Mouse (Mus musculus) C2C12 (cell line): ENCODE data around the gene Sarm1. TPM values are rescaled to one million over a fixed set of nuclear protein-coding genes. Genes with fewer than 3 reads are reported as not detected.
A peak's percentile ranks its signal among the peaks of the same experiment; 100 is the strongest.

Experiments
- H3K27me3 ChIP-seq: one replicate; pipeline ENCODE4 v1.6.1; 2011; ENCODE audit not compliant: control insufficient read depth, insufficient read depth, insufficient read length
- H3K36me3 ChIP-seq: one replicate; pipeline ENCODE4 v1.6.1; 2011; ENCODE audit not compliant: control insufficient read depth, insufficient read depth
- H3K4me3 ChIP-seq: one replicate; pipeline ENCODE4 v1.5.1; 2011; ENCODE audit warnings: mild to moderate bottlenecking, control low read depth; ENCODE audit not compliant: poor library complexity, insufficient read depth, severe bottlenecking
- H3K79me2 ChIP-seq: one replicate; pipeline ENCODE4 v1.6.1; 2011; ENCODE audit not compliant: control insufficient read depth, insufficient read depth
- H3K79me3 ChIP-seq: one replicate; pipeline ENCODE4 v1.6.1; 2011; ENCODE audit warnings: low read depth, control low read depth
- H3ac ChIP-seq: one replicate; pipeline ENCODE3; 2011; ENCODE audit warnings: low read depth; ENCODE audit not compliant: control insufficient read depth, insufficient read length
- CEBPB ChIP-seq: IDR thresholded peaks from one replicate; pipeline ENCODE4 v1.6.1; 2011; ENCODE audit warnings: low read depth, mild to moderate bottlenecking, control low read depth, moderate library complexity
- CTCF ChIP-seq: IDR thresholded peaks from one replicate; pipeline ENCODE4 v1.5.1; 2011; ENCODE audit not compliant: control insufficient read depth, insufficient read depth, insufficient read length
- FOSL1 ChIP-seq: IDR thresholded peaks from one replicate; pipeline ENCODE4 v1.8.0; 2011; ENCODE audit warnings: mild to moderate bottlenecking, low read length; ENCODE audit not compliant: poor library complexity, insufficient read depth, severe bottlenecking
- MAX ChIP-seq: IDR thresholded peaks from one replicate; pipeline ENCODE4 v1.6.1; 2011; ENCODE audit warnings: mild to moderate bottlenecking, control low read depth
- MYOD1 ChIP-seq: IDR thresholded peaks from one replicate; pipeline ENCODE4 v1.6.1; 2011; ENCODE audit warnings: low read depth; ENCODE audit not compliant: control insufficient read depth, insufficient read length
- MYOG ChIP-seq: IDR thresholded peaks from one replicate; pipeline ENCODE4 v1.6.1; 2011; ENCODE audit not compliant: control insufficient read depth, insufficient read length; ENCODE audit errors: extremely low read depth
- USF1 ChIP-seq: IDR thresholded peaks from one replicate; pipeline ENCODE4 v1.6.1; 2011; ENCODE audit warnings: low read depth, mild to moderate bottlenecking, control low read depth, moderate library complexity
- polyA plus RNA-seq: library from polyadenylated mRNA; unstranded; fragments of >200 nt; fragmentation: generic; extraction: Trizol; gene quantifications from one replicate; pipeline ENCODE4 v1.2.1, GENCODE M21; 2012; ENCODE audit warnings: missing spikeins

Sarm1 gene
- polyA plus RNA-seq, 1 experiment = 0.19 TPM

- no peak for TF ChIP-seq CTCF
- no peak for TF ChIP-seq MYOG
- TF ChIP-seq MAX = no peak
- no peak for TF ChIP-seq FOSL1
- no peak for TF ChIP-seq USF1
- H3K79me2 ChIP-seq = peaks cover 36% of the 10 kb centered on the region
- peaks cover 17% of the 10 kb centered on the region for H3K79me3 ChIP-seq
- no peaks in the 10 kb centered on the region for H3K27me3 ChIP-seq
- H3K4me3 ChIP-seq = no peak overlapping the region
- H3ac ChIP-seq = no peak overlapping the region
- peaks cover 70% of the 10 kb centered on the region for H3K36me3 ChIP-seq
Observed at GRCm38 (mm10) chr11:78515549-78516325, 18.2 kb upstream of the Sarm1 start.

GRCm38 (mm10) chr11:78513106-78513790 lies 15.7 kb upstream of the Sarm1 start:
- Histone ChIP-seq H3K27me3 (no peaks in the 10 kb centered on the region), H3ac (peak overlapping the region; percentile 66), H3K4me3 (peak overlapping the region; percentile 93), H3K36me3 (peaks cover 60% of the 10 kb centered on the region), H3K79me2 (peaks cover 39% of the 10 kb centered on the region), H3K79me3 (peaks cover 18% of the 10 kb centered on the region)
- no peak for TF ChIP-seq CTCF
- TF ChIP-seq MYOG = no peak
- no peak for TF ChIP-seq MYOD1
- no peak for TF ChIP-seq CEBPB
- TF ChIP-seq USF1 = no peak
- TF ChIP-seq MAX = no peak
- no peak for TF ChIP-seq FOSL1

- Histone ChIP-seq H3K36me3 (peaks cover 60% of the 10 kb centered on the region), H3K79me2 (peaks cover 39% of the 10 kb centered on the region), H3ac (peak within 1 kb of the TSS; percentile 95), H3K27me3 (no peaks in the 10 kb centered on the region), H3K4me3 (peak within 1 kb of the TSS; percentile 93), H3K79me3 (peaks cover 18% of the 10 kb centered on the region)
- TF ChIP-seq USF1 (peak; percentile 87), MYOD1 (no peak), CTCF (no peak), MAX (peak; percentile 72)
Observed at GRCm38 (mm10) chr11:78512025-78512957, 14.7 kb upstream of the Sarm1 start, which contains the start of the genes Tmem199 and Poldip2. Gene Tmem199 (minus strand): TSS chr11:78512172. Gene Poldip2 (plus strand): TSS chr11:78512193.

GRCm38 (mm10) chr11:78509148-78509547 lies 11.6 kb upstream of the Sarm1 start:
- Histone ChIP-seq H3K79me3 (peaks cover 18% of the 10 kb centered on the region), H3K27me3 (no peaks in the 10 kb centered on the region), H3K4me3 (no peak overlapping the region), H3K36me3 (peaks cover 45% of the 10 kb centered on the region), H3K79me2 (peaks cover 37% of the 10 kb centered on the region), H3ac (no peak overlapping the region)
- TF ChIP-seq FOSL1 (no peak), CEBPB (no peak), MAX (no peak), MYOG (no peak), CTCF (no peak), USF1 (no peak), MYOD1 (no peak)

GRCm38 (mm10) chr11:78505430-78505829 lies 7.9 kb upstream of the Sarm1 start:
- TF ChIP-seq CTCF = no peak
- TF ChIP-seq MAX = no peak
- TF ChIP-seq USF1 = no peak
- TF ChIP-seq MYOG = no peak
- no peak for TF ChIP-seq MYOD1
- TF ChIP-seq FOSL1 = no peak
- TF ChIP-seq CEBPB = no peak
- Histone ChIP-seq H3K27me3 (peaks cover 12% of the 10 kb centered on the region), H3K36me3 (peaks cover 35% of the 10 kb centered on the region), H3K79me2 (no peaks in the 10 kb centered on the region), H3K79me3 (no peaks in the 10 kb centered on the region), H3ac (no peak overlapping the region), H3K4me3 (no peak overlapping the region)
